Mouse (Mus musculus) liver, embryonic 14.5 days (tissue): ENCODE data around the gene Nup93.

ENCODE experiments used
- CTCF ChIP-seq: IDR thresholded peaks from 2 replicates; pipeline ENCODE4 v1.5.1; 2016; ENCODE audit warnings: antibody characterized with exemption, low read depth, control low read depth
- EP300 ChIP-seq: IDR thresholded peaks from 2 replicates; pipeline ENCODE4 v1.6.1; 2016; ENCODE audit warnings: antibody characterized with exemption, low read depth

GRCm38 (mm10) chr8:94362607-94363239, 148.4 kb downstream of the Nup93 start:
- TF ChIP-seq CTCF (no peak), EP300 (no peak)
